Mouse (Mus musculus) heart, adult 9 months (tissue): Measurements from ENCODE around the gene Serpinb3b.
"Not testable (repeated sequence)": the region's sequence is repeated elsewhere in the genome, so short reads cannot be mapped to it uniquely, and the experiment has no call there.

ENCODE experiments used
- DNase-seq, 2 experiments: peaks; one replicate each; pipeline ENCODE4 v3.0.0; 2022; ENCODE audit warnings: low spot score in 2 of 2

The Serpinb3b gene

DNA sequence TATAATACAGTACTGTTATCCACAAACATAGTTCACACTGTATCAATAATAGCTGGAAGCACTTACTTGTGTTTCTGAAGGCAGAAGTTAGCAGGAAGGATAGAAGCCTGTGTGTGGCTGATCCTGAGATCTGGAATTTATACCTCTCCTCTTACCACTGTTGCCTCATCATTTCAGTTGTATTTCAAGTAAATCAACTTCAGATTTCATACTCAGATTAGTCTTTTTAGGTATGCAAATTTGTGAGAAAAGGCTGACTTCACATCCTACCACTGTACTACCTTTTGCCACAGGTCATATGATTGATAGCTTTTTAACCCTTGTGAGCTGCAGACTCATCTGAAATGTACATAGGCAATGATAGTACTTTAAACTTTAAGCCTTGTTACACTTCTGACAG is at the start of gene Serpinb3b, which contains the start of gene Serpinb3c:
TSS of gene Serpinb3b (minus strand) at position 101 of the 400 bp plus-strand sequence.
TSS of gene Serpinb3c (minus strand) at position 111 of the 400 bp plus-strand sequence.
- not testable (repeated sequence) for DNase-seq

DNA sequence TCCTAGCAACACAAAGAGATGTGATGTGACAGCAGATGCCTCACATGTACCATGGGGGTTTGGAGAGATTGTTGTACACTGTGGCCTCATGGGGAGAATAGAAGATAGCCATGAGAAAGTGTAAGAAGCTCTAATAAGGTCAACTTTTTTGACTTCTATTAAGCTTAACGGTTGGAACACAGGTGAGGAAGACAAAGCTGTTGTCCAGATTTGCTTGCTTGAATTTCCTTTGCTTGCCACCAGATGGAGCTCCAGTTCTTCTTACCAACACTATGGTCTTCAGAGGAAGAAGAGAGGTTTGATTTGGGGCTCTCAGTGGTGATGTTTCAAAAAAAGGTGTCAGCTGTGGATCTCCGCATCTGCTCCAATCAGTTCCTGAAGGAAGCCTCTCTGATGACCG is 35.0 kb downstream of the Serpinb3b start:
- DNase-seq = not testable (repeated sequence)

- not testable (repeated sequence) for DNase-seq
Observed at GRCm38 (mm10) chr1:107217276-107217675, 60.9 kb downstream of the Serpinb3b start.

DNA sequence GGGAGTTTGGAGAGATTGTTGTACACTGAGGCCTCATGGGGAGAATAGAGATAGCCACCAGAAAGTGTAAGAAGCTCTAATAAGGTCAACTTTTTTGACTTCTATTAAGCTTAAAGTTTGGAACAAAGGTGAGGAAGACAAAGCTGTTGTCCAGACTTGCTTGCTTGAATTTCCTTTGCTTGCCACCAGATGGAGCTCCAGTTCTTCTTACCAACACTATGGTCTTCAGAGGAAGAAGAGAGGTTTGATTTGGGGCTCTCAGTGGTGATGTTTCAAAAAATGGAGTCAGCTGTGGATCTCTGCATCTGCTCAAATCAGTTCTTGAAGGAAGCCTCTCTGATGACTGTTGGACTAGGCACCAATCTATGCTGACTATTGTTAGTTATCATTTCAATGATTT is 150.7 kb downstream of the Serpinb3b start:
- not testable (repeated sequence) for DNase-seq
